Mouse (Mus musculus): ENCODE results near the gene Slamf6.

DNA sequence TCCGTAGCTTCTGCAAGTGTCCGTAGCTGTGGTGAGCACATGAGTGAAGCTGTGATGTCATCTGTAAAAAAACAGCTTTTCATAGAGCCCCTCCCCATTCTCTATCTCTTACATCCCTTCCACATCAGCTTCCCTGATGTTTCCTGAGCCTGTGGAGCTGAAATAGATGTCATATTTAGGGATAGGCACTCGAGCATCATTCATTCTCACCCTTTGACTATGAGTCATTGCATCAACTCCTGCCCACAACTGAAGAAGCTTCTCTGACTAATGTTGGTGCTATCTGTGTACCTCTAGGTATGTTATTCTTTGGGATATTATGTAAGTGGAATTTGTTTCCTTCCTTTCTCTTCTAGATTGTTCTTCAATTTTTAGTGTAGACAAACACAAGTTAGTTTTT lies 7.6 kb downstream of the Slamf6 start:
- TF ChIP-seq CTCF (IDR thresholded peaks at IDR 0.05) (no peak), EP300 (IDR thresholded peaks at IDR 0.05) (no peak)
